Mouse (Mus musculus) left cerebral cortex, postnatal 10 days (tissue): ENCODE measurements around the gene Gm21891. TPM values are rescaled to one million over a fixed set of nuclear protein-coding genes. Genes with fewer than 3 reads are reported as not detected.
"Not testable (repeated sequence)": the region's sequence is repeated elsewhere in the genome, so short reads cannot be mapped to it uniquely, and the experiment has no call there.

Experiments
- DNase-seq, 2 experiments: peaks; one replicate each; pipeline ENCODE4 v3.0.0; 2021 to 2022; ENCODE audit warnings: low spot score in 2 of 2, mixed read lengths in 1 of 2; ENCODE audit errors: extremely low spot score in 1 of 2
- intact Hi-C: fragments of 180-260 bp; cut with DNase I; formaldehyde crosslinking; loops from one replicate; pipeline ENCODE4 v1.15.1; 2025
- total RNA-seq, 2 experiments: library from RNA; stranded (reverse); gene quantifications; 2 replicates each; pipeline ENCODE4 v1.2.3; 2021

Gm21891 gene
- total RNA-seq, result not detected

DNA sequence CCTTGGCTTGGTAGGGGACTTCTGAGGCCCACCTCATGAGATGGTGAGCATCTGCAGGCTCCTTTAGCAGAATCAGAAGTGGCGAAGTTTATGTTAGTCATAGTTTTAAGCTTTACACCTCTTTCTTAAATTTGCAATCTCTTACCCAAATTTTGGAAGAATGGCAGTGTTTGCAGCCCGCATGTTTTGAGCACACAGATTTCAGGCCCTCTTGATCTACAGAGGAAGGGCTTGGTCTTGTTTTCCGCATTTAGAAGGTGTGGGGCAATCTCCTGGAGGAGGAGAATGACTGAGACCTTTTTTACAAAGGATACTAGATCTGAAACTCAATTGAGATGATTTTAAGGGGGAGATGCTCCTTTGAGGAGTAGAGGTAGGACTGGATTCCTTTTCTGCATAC, at the start of gene Gm21891:
Gene Gm21891, minus strand, starts transcription at position 101 of the 400 bp plus-strand sequence.
- intact Hi-C loops, DNase-seq: not testable (repeated sequence)

GRCm38 (mm10) chrY:13161668-13162067, 28.4 kb upstream of the Gm21891 start, which contains the start of gene Gm21425:
Gene Gm21425 (plus strand): TSS chrY:13161968.
- intact Hi-C loops, DNase-seq: not testable (repeated sequence)

Other genes starting within 250 kb of the Gm21891 start
- gene Gm20807, start 90.6 kb downstream of the Gm21891 start, total RNA-seq, result not detected
- gene Gm21425, start 28.5 kb upstream of the Gm21891 start, total RNA-seq, result not detected
- not detected for gene Gm21828, start 90.4 kb upstream of the Gm21891 start, total RNA-seq
- not detected for gene Gm21440, start 118.9 kb upstream of the Gm21891 start, total RNA-seq
- gene Gm21454, start 119.0 kb upstream of the Gm21891 start, total RNA-seq, result not detected
- gene Gm21725, start 215.6 kb upstream of the Gm21891 start, total RNA-seq, result not detected